Mouse (Mus musculus) frontal cortex, postnatal 10 days (tissue): ENCODE results near the gene Dnajc4.

Source experiments
- DNase-seq, 2 experiments: peaks; one replicate each; pipeline ENCODE4 v3.0.0; 2022; ENCODE audit warnings: low spot score in 2 of 2, mixed read lengths in 1 of 2

The Dnajc4 gene

GRCm38 (mm10) chr19:6948186-6948585 is 44.2 kb downstream of the Dnajc4 start:
- no peak for DNase-seq

- no peak for DNase-seq
Observed at GRCm38 (mm10) chr19:6947742-6948141, 44.6 kb downstream of the Dnajc4 start.

GRCm38 (mm10) chr19:6943709-6944108 is 48.7 kb downstream of the Dnajc4 start:
- DNase-seq = no peak

- DNase-seq = no peak
Observed at GRCm38 (mm10) chr19:6942764-6943163, 49.6 kb downstream of the Dnajc4 start.

- peak; percentile 90 to 92 for DNase-seq
Observed at GRCm38 (mm10) chr19:6942249-6942691, 50.1 kb downstream of the Dnajc4 start, which contains the start of gene Gpr137. Gene Gpr137 (minus strand): TSS chr19:6942480.

GRCm38 (mm10) chr19:6941372-6942248 is 50.8 kb downstream of the Dnajc4 start, which contains the start of gene Bad:
Gene Bad (plus strand): TSS chr19:6941861.
- DNase-seq = peak; percentile 78 to 93

GRCm38 (mm10) chr19:6940396-6941351 is 51.7 kb downstream of the Dnajc4 start:
- DNase-seq = no peak

GRCm38 (mm10) chr19:6939106-6940002 is 53.0 kb downstream of the Dnajc4 start:
- DNase-seq = no peak
